Mouse (Mus musculus) hindbrain, postnatal 0 days (tissue): ENCODE data around the gene Gm26741. TPM values are rescaled to one million over a fixed set of nuclear protein-coding genes. Genes with fewer than 3 reads are reported as not detected.

Experiments used
- ATAC-seq: fragments of 200-750 bp; cut with Nextera tagmentation; 2 replicates; pipeline ENCODE4 v1.8.0; 2017; ENCODE audit warnings: mild to moderate bottlenecking, moderate TSS enrichment, moderate library complexity
- DNase-seq: peaks from one replicate; pipeline ENCODE4 v3.0.0-alpha.2; 2015; ENCODE audit warnings: low spot score
- H3K27ac ChIP-seq: fragments of 300-500 bp; sonication (generic); 2 replicates; pipeline ENCODE4 v1.5.1; 2014; ENCODE audit warnings: mild to moderate bottlenecking
- H3K27me3 ChIP-seq: fragments of 300-500 bp; sonication (generic); 2 replicates; pipeline ENCODE4 v1.6.1; 2014; ENCODE audit warnings: low read length, mixed read lengths; ENCODE audit not compliant: insufficient read depth
- H3K36me3 ChIP-seq: fragments of 300-500 bp; sonication (generic); 2 replicates; pipeline ENCODE4 v1.6.1; 2014; ENCODE audit warnings: low read length, mixed read lengths; ENCODE audit not compliant: insufficient read depth
- H3K4me1 ChIP-seq: fragments of 300-500 bp; sonication (generic); 2 replicates; pipeline ENCODE4 v1.6.1; 2014; ENCODE audit warnings: antibody characterized with exemption, low read length, mixed read lengths; ENCODE audit not compliant: insufficient read depth
- H3K4me2 ChIP-seq: fragments of 300-500 bp; sonication (generic); 2 replicates; pipeline ENCODE4 v1.6.1; 2014; ENCODE audit warnings: low read depth, mild to moderate bottlenecking, low read length, moderate library complexity, mixed read lengths
- H3K4me3 ChIP-seq: fragments of 300-500 bp; sonication (generic); 2 replicates; pipeline ENCODE4 v1.5.1; 2014; ENCODE audit warnings: low read length
- H3K9ac ChIP-seq: fragments of 300-500 bp; sonication (generic); replicated peaks from 2 replicates; pipeline ENCODE4 v1.6.1; 2014; ENCODE audit warnings: mild to moderate bottlenecking, low read length, moderate library complexity, mixed read lengths
- H3K9me3 ChIP-seq: fragments of 300-500 bp; sonication (generic); 2 replicates; pipeline ENCODE4 v1.6.1; 2016; ENCODE audit warnings: low read length, mixed read lengths
- CTCF ChIP-seq: IDR thresholded peaks from 2 replicates; pipeline ENCODE4 v1.5.1; 2016; ENCODE audit warnings: antibody characterized with exemption, control low read depth, low read depth
- WGBS: fragments of 180-500 bp; shearing (Covaris S2); extraction: QIAGEN DNeasy Blood & Tissue Kit; methylation state at CpG from one replicate; pipeline ENCODE4 v1.1.7; 2014; 5-methylcytosine and 5-hydroxymethylcytosine counted together
- polyA plus RNA-seq: library from polyadenylated mRNA; unstranded; fragments of >200 nt; fragmentation: Nextera tagmentation; extraction: Ambion mirVana; gene quantifications from 2 replicates; pipeline ENCODE4 v1.2.1, GENCODE M21; 2015
- total RNA-seq: library from RNA; depleted of rRNA; stranded (reverse); fragments of >200 nt; gene quantifications from 2 replicates; pipeline ENCODE4 v1.2.3, GENCODE M21; 2014; rRNA removed

The Gm26741 gene
- total and polyA plus RNA-seq, 2 experiments from 2014 or later: not detected

- TF ChIP-seq CTCF: no peak
- Histone ChIP-seq H3K27me3 (peaks cover 5% of the 10 kb centered on the region; the same call in 1 of the 2 replicates), H3K27ac (no peak overlapping the region), H3K4me1 (no peaks in the 10 kb centered on the region), H3K36me3 (no peaks in the 10 kb centered on the region), H3K4me2 (no peak overlapping the region), H3K9me3 (no peaks in the 10 kb centered on the region), H3K4me3 (no peak overlapping the region), H3K9ac (no peak overlapping the region)
- WGBS: 93% methylated on average over 2 of the region's 2 CpGs
- ATAC-seq (no peak), DNase-seq (no peak)
These were observed 49.0 kb downstream of the Gm26741 start for GRCm38 (mm10) chr10:52407526-52407925.

Other genes starting within 250 kb of the Gm26741 start
- not detected in 2 replicates for gene Ros1, start 163.5 kb upstream of the Gm26741 start, total RNA-seq
- gene Ros1, start 163.5 kb upstream of the Gm26741 start, polyA plus RNA-seq: not detected in 2 replicates
- gene Dcbld1, start 125.1 kb upstream of the Gm26741 start, total RNA-seq: 12.2 and 14.4 TPM in 2 replicates
- gene Dcbld1, start 125.1 kb upstream of the Gm26741 start, polyA plus RNA-seq: 19.1 and 20.2 TPM in 2 replicates
- 14.8 and 16.4 TPM in 2 replicates for gene Gopc, start 23.4 kb downstream of the Gm26741 start, total RNA-seq
- 24.7 and 24.9 TPM in 2 replicates for gene Gopc, start 23.4 kb downstream of the Gm26741 start, polyA plus RNA-seq
- not detected in 2 replicates for gene Nepn, start 30.2 kb downstream of the Gm26741 start, total RNA-seq
- gene Nepn, start 30.2 kb downstream of the Gm26741 start, polyA plus RNA-seq: not detected in 2 replicates
- gene Nus1, start 58.8 kb downstream of the Gm26741 start, total RNA-seq: 14.7 and 16.7 TPM in 2 replicates
- gene Nus1, start 58.8 kb downstream of the Gm26741 start, polyA plus RNA-seq: 19.3 and 20.1 TPM in 2 replicates